Mouse (Mus musculus) urinary bladder, adult 18-20 months (tissue): ENCODE results near the gene Fam83f.
A peak's percentile ranks its signal among the peaks of the same experiment; 100 is the strongest.

Experiments used
- DNase-seq, 2 experiments: peaks; one replicate each; pipeline ENCODE4 v3.0.0; 2022; ENCODE audit warnings: low spot score in 2 of 2, mixed read lengths in 2 of 2

Gene Fam83f

DNA sequence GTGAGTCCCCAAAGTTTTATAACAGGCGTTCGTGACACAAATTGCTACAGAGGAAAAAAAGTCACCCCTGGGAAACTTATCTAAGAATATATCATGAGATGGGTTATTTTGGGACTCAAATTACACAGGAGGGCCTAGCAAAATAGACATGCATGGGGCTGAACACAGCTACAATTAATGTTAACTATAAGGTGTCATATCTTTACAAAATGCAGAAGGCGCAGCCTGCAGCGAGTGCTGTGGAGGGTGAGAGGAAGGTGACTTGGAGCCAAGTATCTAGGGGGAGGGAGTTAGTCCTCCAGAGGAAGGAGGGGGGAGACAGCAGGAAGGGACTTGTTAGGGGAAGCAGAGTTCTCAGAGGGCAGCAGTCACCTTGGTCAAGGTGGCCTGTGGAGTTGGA, 7.2 kb upstream of the Fam83f start:
- no peak for DNase-seq

DNA sequence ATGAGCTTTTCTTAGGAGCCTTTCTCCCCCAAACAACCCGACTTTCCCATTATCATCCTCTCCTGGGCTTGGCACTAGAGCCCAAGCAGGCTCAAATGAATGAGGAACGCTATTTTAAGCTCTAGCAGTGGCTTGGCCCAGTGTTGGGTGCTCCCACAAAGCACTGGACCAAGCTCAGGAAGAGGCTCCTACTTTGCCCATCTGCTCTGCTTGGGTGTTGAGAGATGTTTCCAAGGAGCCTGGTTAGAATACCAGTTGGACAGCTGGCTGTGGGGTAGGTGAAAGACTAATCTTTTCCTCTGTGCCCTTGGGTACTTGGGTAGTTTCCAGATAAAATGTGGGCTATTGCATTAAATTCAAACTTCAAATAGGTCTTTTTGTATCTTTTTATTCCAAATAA, 1.2 kb downstream of the Fam83f start:
- DNase-seq = no peak

DNA sequence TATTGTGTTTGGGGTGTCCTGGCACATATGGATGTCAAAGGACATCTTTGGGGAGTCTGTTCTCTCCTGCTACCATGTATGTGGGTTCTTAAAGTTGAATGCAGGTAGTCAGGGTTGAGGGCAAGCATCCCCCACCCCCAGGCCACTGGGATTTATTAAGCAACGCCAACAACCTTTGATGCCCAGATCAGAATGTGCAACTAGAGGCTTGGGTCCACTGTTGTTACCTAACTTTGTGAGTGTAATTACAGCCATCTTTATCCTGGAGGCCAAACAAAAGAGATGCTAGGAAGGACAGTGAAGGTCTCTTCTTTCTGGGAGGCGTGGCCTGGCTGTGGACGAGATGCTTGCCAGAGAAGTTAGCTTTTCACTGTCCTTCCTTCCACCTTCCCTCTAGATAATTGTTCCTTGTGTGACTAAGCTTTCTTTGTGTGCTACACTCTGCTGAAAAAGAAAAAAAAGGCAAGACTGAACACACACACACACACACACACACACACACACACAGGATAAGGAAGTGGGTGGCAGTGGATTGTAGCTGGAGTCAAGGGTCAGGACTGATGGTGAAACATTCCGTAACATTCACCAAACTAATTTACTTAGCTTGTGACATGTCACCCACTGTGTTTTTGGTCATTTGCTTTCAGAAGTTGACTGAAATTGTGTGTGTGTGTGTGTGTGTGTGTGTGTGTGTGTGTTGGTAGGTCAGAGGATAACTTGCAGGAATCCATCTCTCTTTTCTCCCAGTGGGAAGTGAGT, 1.9 kb downstream of the Fam83f start:
- DNase-seq = no peak

DNA sequence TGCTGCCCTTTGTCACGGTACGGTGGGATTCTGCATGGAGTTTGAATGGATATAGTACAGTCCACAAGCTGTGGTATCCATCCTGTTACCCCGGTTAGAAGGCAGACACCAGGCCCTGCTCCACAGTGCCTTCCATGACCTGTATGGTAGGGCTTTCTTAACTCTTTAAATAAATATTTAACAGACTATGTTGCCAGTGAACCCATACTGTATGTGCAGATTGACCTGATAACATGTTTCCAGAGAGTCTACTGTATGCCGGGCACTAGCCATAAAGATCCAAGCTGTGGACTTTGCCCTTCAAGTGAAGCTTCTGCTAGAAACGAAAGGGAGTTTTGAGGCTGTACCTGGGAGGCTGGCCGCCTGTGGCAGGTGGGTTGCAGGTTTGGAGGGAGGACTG, 3.1 kb downstream of the Fam83f start:
- no peak for DNase-seq

DNA sequence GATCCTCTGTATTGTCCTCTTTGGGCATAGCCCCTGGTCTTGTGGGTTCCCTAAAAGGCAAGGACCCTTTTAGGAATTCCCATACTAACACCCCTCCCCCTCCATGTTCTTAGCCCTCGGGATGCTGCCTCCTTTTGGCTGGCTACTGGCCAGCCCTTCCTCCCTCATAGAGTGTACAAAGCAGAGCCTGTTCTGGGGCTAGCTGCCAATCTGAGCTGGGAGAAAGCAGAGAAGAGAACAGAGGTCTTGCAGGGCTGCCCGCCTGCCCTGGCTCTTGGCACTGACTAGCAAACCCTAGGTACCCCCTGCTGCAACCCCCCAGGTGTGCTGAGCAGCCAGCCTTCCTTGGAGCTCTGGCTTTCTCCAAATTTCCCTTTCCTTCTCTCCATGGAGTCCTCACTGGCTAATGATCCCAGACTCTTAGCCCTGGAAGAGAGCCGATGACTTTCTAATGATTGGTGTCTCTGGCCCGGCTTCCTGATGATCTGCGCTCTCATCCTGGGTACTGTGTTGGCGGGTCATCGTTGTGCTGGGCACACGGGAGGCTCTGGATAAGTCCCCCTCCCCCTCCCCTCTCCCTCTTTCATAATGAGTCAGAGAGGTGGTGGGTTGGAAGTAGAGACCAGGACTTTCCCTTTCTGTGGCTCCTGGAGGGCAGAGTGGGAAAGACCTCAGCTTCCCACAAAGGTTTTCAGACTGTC, 8.0 kb downstream of the Fam83f start:
- DNase-seq = no peak

DNA sequence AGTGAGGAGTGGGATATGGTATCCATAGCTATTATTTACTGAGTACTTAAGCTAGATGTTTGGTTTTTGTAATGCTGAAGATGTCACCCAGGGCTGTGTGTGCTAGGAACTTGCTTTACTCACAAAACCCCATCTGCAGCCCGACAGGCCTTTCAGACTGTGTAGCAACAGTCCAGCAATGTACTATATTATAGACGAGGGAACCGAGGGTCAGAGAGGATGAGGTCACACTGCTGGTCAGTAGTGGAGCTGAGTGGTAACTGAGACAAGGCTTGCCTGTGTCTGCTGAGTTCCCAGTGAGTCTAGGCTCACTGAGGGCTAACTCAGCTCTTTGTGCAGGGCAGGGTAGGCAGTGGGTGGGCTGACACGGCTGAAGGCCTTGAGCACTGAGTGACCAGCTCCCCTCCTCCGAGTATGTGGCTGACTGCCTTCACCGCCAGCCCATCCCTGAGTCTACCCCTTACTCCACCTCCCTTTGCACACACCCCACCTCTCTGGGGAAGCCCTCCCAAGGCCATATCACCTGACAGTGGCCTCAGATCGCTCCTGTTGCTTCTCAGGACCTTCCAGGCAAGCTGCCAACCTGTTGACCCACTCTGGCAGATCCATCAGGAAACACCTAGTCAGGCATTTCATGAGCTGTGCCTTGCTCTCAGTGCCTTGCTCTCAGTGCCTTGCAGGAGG, 8.8 kb downstream of the Fam83f start:
- peak in 1 of 2 experiments; percentile 37 for DNase-seq

DNA sequence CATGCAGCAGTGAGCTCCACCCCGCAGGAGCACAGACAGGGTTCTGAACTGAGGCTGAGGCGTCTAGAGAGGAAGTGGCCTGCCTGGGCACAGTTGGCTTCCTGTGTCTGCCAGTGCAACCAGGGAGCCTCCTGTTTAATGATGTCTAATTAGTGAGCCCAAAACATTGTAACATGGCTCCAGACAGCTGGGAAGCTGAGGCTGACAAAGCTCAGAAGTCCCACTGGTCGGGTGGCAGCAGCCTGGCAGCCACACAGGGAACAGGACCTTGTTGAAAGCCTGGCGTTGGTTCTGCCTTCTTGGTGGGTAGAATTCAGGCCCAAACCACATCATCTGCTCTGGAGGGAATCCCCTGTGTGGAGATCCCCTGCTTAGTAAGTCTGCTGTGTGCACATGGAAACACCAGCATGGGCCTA, 9.8 kb downstream of the Fam83f start:
- DNase-seq = no peak

DNA sequence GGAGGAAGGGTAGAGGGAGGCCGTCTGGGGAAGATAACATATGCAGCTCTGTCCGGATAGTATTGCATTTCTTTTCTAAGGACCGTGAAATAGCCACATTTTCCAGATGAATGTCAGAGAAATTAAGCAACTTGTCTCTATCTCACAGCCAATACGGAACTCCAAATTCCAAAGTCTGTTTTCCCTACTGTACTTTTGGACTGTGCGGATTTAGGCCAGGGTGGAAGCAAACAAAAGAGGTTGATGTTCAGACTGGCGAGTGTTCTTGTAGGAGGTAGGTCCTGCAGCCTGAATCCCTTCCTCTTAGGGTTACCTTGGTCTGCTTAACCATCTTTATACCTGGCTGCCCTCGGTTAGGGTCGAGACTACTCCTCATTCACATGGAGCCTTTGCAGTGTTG, 10.7 kb downstream of the Fam83f start:
- DNase-seq = no peak

DNA sequence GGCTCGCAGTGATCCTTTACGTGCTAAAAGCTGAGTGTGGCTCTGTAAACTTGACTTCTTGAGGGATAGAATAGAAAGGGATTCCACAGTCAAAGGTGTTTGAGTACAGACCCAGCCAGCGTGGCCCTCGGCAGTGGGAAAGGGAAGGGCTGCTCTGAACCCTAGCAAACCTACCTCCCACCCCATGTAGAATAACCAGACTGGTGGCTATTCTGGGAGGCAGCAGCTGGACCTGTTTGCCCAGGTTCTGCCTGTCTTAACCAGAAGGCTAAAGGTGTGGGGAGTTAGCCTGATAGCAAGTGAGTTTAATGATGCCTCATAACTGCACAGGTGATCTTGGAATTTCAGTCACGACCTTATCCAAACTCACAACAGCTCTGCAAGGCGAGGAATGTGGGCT, 11.5 kb downstream of the Fam83f start:
- peak in 1 of 2 experiments; percentile 71 for DNase-seq

DNA sequence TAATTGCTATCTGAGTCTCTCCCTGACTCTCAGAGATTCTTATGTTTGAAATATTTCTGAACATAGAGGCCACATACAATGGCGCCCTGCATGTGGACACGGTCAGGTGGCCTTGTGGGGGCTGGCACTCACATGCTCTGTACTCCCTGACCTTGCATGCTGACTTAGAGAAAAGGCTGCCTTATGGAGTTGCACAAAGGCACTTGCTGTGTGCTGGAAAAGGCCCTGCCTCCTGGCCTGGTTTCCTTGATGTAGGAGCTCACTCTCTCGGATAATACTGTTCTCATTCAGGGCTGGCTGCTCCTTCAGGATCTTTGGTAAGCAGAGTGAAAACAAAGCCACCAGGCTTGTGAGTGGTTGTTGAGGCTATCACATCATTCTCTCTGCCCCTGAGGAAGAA, 12.3 kb downstream of the Fam83f start:
- DNase-seq = no peak

DNA sequence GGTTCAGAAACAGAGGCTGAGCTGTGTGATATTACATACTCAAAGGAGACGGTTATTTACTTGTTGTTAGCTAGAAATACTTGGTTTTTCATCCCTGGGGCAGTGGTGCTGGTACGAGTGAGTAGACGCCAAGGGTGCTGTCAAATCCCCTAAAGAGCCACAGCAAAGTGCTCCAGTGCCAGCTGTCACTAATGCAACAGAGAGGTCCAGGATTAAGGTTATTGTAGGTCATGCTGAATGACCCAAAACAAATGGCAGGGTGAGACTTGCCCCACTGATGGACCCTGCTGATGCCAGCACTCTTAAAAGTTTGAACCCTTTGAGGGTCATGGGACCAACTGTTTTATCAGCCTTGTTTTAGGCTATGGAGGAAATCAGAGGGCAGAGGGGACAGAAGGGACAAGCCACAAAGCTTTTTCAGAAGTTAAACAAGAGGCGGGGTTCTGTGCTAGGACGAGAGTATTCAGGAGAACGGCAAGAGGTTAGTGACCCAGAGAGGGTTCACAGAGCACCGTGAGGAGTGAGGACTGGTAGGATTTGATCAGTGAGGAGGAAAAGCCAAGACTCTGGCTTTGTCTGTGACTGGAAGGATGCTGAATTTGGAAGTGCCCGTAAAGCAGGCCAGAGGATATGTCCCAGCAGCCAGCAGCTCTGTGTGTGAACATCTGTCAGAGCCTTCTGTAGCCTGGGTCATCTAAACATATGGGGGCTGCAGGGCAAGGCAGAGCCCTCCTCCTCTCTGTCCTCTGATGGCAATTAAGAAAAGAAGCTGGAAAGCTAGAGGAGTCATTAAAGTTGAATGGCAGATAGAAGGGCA, 13.3 kb downstream of the Fam83f start:
- DNase-seq = no peak

DNA sequence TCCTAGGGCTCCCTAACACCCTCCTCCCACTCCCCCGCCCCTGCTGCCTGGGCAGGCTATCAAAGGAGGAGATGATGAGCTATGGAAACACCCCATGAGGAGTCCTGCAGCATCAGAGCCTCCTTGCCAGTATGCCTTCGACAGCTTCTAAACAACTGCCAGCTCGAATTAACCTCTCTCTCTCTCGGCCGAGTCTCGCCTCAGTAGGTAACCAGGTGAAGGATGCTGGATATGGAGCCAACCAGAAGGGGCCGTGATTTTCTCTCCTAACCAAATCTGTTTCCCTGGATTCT, 13.9 kb downstream of the Fam83f start:
- DNase-seq = no peak

DNA sequence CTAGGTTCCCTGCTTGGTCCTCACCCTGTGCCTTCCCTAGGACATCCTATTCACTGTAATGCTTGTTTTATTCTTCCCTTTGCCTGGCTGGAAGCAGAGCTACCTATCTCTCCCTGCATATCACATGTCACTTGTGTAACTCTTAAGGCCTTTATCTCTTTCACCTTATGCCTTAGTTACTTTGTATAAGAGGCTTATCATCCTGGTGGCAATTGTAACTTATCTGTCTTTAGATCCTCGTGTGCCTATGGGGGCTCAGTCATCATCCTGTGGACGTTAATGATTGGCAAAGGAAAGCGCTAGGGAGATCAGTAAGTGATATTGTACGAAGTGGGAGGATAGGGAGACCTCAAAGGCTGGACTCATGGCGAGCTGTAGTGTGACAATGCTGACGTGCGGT, 16.9 kb downstream of the Fam83f start:
- DNase-seq = no peak

DNA sequence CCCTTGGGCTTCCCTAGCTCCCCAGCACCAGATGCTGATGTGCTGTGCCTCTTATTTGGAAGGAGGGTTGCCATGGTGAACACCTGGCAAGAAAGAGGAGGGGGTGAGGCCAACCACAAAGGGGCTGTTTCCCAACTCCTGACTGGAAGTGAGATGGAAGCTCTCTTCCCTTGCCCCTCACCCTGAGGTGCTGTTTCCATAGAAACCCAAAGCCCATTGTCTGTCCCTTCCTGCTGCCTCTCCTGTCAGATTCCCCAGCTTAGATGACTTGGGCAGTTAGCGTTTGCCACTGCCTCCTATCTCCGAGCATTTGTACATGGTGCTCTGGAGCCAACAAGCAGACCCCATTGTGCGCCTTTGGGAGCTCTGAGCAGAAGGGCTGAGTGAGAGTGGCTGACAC, 21.8 kb downstream of the Fam83f start:
- DNase-seq = no peak

DNA sequence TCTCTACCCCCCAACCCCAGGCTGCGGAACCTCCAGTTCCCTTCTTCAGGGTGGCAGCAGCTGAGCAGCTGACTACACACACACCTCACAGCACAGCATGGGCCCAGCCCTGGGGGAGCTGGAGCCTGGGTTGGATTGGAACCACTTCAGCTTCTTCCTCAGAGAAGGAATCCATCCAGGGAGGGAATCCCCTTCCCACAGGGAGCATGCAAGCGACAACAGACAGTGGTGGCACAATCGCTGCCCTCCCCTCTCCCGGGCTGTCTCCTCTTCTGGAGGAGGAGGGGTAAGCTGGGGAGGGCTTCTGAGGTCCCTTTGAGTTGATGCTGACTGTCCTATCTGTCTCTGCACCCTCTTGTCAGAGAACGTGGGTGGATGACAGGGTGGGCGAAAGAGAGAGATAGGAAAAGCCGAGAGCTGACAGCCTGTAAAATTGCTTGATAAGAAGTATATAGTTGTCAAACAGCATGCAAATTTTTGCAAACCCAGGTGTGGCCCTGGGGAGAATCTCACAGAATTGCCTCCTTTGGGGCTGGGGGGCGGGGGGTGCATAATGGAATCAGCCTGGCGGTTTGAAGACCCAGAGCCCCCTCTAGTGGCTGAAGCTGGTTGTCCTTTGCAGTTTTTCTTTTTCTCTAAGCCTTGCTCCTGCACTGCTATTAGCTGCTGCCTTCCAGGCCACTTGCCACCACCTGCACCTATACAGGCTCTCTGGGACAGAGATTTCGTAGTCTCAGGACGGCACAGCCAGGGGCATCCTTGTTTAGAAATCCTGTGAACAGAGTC, 22.7 kb downstream of the Fam83f start:
- no peak for DNase-seq

DNA sequence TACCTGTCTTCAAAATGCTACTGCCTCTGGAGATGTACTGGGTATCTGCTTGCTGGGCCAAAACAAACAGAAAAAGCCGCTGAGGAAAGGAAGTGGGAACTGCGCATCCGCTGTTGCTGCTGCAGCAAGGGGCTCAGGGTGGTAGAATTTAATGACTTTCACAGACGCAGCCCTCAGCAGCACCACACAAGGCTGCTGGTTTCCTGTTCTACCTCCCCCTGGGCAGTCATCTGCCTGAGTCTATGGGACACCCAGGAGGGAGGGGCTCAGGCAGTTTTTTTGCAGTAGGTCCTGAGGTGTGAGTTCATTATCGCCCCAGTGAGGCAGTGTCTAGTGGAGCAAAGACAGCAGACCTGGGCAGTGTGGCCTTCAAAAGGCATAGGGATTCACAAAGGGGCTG, 25.9 kb downstream of the Fam83f start:
- DNase-seq = no peak

DNA sequence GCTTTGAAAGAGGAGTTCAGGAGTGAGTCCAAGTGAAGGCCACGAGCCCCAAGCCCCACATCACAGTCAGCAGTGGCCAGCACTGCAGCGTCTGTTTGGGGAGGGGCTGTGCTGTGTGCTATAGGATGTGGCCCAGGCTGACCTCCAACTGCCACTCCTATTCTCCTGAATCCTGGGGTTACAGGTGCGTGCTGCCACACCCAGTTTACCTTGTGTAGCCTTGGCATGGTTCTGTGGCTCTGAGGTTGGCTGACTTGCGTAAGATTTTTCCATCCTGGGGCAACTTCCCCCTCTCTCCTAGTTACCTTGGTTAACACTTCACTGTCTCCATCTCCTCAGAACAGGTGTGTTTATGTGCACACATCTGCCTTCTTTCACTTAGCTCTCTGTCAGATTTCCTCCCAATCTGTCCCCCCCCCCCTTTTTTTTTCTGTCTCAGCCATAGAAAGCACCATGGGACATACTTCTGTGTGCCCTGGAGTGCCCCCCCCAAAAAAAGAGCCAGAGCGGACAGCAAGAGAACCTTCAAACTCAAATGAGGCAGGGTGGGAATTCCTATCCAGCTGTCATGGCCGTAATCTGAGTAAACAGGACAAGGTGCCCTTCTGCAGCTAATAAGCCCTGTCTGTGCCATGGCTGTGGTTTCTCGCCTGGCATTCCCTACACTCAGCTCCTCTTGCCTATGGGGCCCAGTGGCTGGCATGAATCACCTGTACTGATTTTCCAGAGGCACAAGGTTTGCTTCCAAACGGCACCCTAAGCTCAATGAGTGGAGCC, 30.0 kb downstream of the Fam83f start:
- peak in 1 of 2 experiments; percentile 24 for DNase-seq

DNA sequence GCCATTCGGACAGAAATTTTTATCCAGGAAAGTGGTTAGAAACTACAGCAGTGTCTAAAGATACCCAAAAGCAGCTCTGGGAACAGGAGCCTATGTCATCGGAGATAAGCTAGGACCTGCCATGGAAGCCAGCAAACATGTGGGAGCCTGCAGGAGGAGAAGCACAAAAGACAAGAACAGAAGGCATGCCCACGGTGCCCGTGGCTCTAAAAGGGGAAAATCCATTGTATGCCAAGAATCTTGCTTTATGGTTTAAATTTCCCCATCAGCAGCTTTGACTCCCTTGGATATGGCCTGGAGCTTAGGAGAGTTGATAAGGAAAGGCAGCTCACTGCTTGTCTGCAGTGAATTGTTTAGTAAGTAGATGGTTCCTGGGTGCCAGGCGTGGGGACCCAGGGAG, 31.3 kb downstream of the Fam83f start:
- DNase-seq = no peak

DNA sequence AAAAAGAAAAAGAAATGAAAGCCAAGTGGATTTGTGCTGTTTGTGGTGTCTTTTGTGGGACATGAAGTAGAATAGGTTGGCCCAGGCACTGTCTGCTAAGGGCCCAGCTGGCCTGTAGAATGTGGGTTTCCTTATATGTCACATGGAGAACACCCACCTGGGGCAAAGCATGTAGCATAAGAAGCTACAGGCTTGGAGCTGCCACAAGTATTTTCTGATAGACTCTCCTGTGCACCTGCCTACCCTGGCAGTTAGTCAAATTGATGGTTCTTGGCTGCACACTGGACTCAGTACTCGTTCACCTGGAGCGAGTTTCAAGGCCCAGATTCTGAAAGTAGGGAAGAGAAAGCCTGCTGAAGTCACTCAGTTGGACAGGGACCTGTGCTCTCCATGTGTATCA, 31.8 kb downstream of the Fam83f start:
- no peak for DNase-seq

DNA sequence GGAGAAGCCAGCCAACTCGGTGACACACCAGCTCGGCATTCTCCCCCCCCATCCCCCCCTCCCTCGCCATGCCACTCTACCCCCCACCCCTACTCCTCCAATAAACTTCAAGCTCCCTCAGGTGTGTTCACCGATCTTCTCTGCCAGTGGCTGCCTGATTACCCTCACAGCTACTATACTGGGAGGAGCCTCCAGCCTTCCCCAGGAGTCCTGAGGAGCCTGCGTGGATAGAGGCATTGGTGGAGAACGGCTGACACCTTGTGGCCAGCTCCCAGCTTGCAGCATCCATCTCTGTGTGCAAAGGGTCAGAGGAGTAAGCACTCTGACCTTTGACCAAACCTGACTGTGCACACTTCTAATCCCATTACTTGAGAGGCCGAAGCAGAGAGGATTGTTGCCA, 32.6 kb downstream of the Fam83f start:
- peak in 1 of 2 experiments; percentile 73 for DNase-seq
